Mouse (Mus musculus) ovary, postnatal 14 days (tissue): ENCODE measurements around the gene Myd88.

Experiments used
- DNase-seq: peaks from one replicate; pipeline ENCODE4 v3.0.0; 2022; ENCODE audit warnings: low spot score

Gene Myd88

DNA sequence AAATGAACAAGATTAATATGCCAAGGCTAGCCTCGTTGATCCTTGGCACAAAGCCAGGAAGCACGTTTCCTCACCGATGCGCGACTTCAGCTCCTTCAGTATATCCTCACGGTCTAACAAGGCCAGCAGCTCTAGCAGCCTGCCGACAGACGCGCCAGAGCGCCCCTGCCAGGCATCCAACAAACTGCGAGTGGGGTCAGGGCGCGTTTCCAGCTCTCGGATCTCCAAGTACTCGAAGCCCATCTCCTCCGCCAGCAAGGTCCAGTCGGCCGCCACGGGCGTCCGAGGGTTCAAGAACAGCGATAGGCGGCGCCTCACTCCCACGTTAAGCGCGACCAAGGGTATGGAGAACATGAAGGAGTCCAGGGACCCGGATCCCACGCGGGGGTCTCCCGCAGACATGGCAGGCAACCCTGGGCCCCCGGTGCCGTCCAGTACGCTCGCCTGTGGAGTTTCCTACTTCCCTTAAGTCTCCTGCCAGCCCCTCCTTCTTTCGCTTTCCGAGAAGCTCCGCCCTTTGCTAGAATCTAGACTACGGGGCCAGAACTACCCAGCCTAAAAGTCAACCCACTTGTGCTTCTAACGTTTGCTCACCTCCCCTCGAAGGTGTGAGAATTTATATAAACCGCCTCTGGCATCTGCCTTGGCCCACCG is 1.5 kb downstream of the Myd88 start, which contains the start of gene Acaa1a:
Gene Acaa1a (plus strand): TSS at position 119 of the 654 bp plus-strand sequence.
- DNase-seq = peak; percentile 69

GRCm38 (mm10) chr9:119339106-119339505 is 2.1 kb downstream of the Myd88 start:
- DNase-seq = no peak

GRCm38 (mm10) chr9:119338350-119338749 is 2.9 kb downstream of the Myd88 start:
- DNase-seq = no peak

DNA sequence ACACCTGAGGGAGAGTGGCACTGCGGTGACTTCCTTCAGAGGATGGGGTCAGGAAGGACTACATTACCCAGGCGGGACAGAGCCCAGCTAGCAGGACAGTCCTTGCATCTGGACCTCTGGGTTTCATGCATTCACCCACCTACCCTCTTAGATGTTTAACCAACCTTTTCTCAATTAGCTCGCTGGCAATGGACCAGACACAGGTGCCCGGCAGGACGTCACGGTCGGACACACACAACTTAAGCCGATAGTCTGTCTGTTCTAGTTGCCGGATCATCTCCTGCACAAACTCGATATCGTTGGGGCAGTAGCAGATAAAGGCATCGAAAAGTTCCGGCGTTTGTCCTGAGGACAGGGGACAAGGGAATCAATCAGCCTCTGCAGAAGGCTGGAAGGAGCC is 3.4 kb downstream of the Myd88 start:
- DNase-seq = no peak

GRCm38 (mm10) chr9:119335571-119335970 is 5.6 kb downstream of the Myd88 start:
- no peak for DNase-seq

GRCm38 (mm10) chr9:119334834-119335233 is 6.4 kb downstream of the Myd88 start:
- no peak for DNase-seq

DNA sequence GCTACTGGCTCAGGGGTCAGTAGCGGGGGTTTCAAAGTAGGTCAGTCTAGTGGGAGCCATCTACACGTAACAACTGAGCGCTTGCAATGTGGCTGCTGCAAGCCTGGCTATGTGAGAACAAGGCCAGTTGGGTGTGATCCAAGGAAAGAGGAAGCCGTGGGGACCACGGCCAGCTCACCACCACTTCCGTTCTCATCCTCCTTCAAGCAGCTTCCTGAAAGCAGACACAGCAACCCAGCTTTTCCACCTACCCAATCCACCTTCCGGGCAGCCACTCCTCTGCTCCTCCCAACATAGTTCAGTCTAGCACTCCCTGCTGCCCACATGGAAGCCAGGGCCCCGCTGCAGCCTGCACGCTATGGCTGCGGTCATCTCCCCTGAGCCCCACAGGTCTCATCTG is 6.9 kb downstream of the Myd88 start:
- DNase-seq = no peak

DNA sequence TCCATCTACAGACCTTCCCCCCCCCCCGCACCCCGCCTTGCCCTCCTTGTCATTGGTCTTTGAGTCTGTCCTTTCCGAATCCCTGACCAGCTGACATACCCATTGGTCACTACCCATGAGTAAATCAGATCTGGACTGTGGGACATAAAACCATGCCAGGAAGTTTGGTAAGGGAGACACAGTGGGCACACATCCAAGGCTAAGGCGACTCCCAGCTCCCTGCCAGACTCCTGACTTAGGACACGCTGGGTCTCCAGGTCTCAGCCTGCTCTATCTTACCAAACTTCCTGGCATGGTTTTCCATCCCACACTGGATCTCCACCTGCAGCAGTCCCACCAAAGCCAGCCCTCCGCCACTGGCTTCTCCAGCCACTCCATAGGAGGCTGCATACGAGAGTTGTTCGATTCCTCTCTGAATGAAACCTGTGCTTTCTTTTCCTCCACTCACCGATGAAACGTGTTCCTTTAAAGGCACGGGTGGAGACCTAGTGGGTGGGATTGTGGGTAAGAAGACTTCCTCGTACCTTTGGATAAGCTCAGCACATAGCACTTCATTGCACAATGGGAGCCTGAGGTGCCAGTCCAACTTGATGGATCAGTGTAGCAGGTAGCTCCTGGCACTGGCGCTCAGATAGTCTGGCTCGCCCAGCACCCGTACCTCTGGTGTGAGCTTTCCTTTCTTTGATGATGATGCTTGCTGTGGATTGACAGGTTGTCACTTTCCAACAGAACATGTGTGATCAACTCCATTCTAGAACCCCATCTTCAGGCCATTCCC is 10.8 kb downstream of the Myd88 start:
- DNase-seq = no peak

- no peak for DNase-seq
These were observed 12.7 kb downstream of the Myd88 start for GRCm38 (mm10) chr9:119328488-119328887.

DNA sequence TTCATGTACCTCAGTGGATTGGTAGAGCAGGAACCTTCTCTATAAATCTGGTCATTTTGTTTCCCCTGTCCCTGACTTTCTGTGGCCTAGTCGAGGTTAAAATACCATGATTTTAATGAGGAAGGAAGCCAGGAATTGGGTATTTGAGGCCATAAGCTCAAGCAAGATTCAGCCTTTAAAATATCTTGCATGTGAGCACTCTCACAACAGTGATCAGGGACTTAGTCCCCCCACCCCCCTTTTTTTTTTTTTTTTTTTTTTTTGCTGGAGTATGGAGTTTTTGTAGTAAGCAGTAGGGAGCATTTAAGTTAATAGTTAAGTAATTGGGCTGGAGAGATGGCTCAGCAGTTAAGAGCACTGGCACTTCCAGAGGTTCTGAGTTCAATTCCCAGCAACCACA is 17.1 kb downstream of the Myd88 start:
- DNase-seq = no peak

- DNase-seq = no peak
These were observed 18.0 kb downstream of the Myd88 start for GRCm38 (mm10) chr9:119323260-119323645.

DNA sequence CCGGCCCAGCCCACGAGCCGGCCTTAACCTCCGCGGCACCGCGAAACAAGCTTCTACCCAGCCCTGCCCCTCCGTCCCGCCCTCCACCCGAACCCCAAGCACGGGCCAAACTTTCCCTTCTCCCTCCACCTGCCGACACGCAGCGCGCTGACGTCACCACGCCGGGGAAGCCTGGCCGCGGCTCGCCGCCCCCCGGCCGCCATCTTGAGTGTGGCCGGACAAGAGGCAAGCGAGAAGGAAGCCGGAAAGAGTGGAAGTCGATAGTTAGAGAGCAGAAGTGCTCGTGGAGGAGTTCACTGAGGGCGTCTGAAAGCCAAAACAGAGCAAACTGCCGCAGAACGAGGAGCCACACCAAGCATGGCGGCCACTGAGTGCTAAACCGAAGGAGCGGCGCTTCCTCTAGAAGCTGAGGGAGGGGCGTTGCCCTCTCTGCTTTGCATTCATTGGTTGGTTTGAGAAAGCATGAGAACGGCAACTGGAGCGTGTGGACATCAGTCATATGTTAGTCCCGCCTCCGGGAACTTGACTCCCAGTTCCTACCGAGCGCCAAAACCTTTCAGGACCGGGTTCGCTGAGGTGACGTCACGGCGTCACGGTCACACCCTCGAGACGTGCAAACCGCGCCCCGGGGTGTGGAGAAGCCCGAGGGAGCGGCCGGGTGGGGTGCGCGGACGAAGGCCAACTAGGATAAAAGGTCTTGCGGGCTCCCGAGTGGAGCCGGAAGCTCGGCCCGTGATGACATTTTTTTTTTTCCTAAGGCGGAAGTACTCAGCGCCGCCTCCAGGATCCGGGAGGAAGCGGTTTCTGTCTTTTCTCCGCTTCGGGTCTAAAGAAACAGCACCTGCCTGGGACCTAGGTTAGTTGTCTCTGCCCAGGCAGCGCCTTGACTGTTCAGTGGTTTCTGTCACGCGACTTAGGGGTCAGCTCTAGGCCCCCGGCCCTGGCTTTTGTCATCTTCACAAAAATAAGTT is 18.6 kb downstream of the Myd88 start, which contains the start of gene Oxsr1:
Gene Oxsr1 (minus strand): TSS at position 139 of the 971 bp plus-strand sequence.
- DNase-seq = peak; percentile 96

DNA sequence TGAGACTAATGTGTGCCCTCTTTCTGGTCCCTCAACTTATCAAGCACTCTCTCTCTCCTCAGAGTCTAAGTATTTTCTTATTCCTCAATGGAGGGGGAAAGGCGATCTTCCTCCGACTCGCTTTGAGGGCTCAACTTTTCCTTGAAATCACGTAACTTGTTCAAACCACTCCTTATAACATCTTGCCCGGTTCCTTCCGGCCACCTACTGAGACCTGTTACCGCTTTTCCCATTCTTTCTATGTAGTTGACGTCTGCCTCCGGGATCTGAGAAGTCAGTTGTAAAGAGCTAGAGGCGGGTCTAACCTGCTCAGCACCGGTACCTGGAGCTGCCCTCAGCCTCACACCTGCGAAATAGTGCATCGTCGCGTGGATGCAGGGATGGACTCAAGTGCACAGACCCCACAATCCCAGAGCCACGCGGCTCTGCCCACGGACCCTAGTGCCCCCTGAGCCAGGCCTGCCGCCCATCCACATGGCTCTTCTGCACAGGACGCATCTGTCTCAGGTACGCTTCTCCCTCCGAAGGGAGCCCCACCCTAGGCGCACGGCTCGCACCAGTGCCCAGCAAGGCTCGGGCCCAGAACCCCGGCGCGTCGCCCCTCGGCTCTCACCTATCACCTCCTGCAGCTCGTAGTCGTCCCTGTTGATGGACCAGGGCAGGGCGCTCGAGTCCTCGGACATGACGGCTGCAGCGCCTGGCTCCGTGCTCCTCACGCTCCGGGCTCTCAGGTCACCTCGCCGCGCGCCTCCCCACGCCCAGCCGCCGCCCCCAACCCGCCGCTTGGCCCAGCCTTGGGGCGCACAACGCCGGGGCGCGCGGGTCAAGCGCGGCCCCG is 19.6 kb downstream of the Myd88 start:
- no peak for DNase-seq

GRCm38 (mm10) chr9:119320946-119321345 is 20.3 kb downstream of the Myd88 start:
- DNase-seq = no peak

DNA sequence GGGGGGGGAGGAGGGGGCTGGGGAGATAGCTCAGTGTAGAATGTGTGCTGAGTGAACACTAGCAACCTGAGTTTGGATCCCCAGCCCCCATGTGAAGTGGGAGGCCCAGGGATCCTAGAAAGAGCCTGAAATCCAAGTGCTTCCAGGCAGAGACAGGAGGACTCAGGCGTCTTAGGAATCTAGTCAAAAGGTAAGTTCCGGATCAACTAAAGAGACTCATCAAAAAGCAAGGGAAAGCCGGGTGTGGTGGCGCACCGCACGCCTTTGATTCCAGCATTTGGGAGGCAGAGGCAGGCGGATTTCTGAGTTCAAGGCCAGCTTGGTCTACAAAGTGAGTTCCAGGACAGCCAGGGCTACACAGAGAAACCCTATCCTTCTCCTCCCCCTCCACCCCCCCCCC is 20.8 kb downstream of the Myd88 start:
- DNase-seq = no peak

- DNase-seq = no peak
These were observed 22.3 kb downstream of the Myd88 start for GRCm38 (mm10) chr9:119318891-119319290.

GRCm38 (mm10) chr9:119313096-119313495 is 28.1 kb downstream of the Myd88 start:
- no peak for DNase-seq

- no peak for DNase-seq
These were observed 32.1 kb downstream of the Myd88 start for GRCm38 (mm10) chr9:119309067-119309466.

DNA sequence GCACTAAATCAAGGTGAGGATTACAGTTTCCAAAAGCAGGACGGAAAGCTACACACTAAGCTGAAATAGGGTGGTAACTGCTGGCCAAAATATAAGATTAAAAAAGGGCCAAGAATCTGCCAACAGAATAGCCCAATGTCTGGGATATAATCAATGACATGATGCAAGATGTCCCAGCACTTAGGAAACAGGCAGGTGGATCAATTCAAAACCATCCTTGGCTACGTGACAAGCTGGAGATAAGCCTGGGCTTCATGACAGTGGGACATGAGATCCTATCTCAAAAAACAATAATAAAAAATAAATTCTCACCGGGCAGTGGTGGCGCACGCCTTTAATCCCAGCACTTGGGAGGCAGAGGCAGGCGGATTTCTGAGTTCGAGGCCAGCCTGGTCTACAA is 35.3 kb downstream of the Myd88 start:
- no peak for DNase-seq

DNA sequence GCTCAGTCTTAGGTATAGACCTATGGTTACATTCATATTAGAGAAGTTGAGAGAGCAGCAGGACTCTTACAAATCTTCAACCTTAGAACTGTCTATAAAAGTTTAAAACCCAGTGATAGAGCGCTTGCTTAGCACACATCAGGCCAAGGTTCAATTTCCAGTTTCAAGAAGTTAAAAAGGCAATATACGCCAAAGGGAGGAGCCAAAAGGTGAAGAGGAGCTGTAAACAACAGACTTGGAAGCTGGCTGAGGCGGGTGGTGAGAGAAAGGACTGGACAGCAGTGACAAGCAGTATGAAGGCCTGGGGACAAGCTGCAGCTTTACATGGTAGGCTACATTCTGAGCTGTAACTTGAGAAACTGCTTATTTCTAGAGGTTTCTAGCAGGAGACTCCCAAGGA is 42.6 kb downstream of the Myd88 start:
- no peak for DNase-seq

GRCm38 (mm10) chr9:119297696-119298095 is 43.5 kb downstream of the Myd88 start:
- DNase-seq = no peak
